ENCODE assay signal across 15 mouse cellular contexts in genomic region chr7:16101726-16102475, GRCm38 (mm10). TPM values are rescaled to one million over a fixed set of nuclear protein-coding genes. Genes with fewer than 3 reads are reported as not detected.
A peak's percentile ranks its signal among the peaks of the same experiment; 100 is the strongest.
DNase-seq lines count a peak whose midpoint lies in the region; ATAC-seq and TF ChIP-seq lines count a peak whose summit lies in the region.
"Had no signal": no experiment of that assay in that cellular context is flagged by ENCODE, and none has a peak within 500 bp of the region (broad histone marks: within the 10 kb centered on the region; RNA-seq: fewer than 3 reads in every experiment).

No protein-coding gene starts in this region.

- no peak for ATAC-seq in megakaryocyte progenitor cell, adult 5-6 weeks (replicated peaks; ENCODE audit: poor library complexity)
- ATAC-seq: CD4-positive, CD25-positive, alpha-beta regulatory T cell, adult 4 months; intestine, postnatal 0 days had no signal

- intact Hi-C loops in gastrocnemius, adult 2 months (cut with DNase I), result no loop called here

- no peak for TF ChIP-seq CTCF in gastrocnemius, adult 2 months (IDR thresholded peaks at IDR 0.05)
- no peak for TF ChIP-seq CTCF in layer of hippocampus, adult 2 months (conservative IDR thresholded peaks at IDR 0.05)

- H3K27ac ChIP-seq in gastrocnemius, adult 2 months, result peak overlapping the region; percentile 95
- peak overlapping the region; percentile 93 for H3K27ac ChIP-seq in layer of hippocampus, adult 2 months
- H3K27ac ChIP-seq: forebrain, embryonic 10.5 days had no signal

- peak overlapping the region; percentile 88 for H3K4me3 ChIP-seq in gastrocnemius, adult 2 months
- peak overlapping the region; percentile 100 for H3K4me3 ChIP-seq in layer of hippocampus, adult 2 months
- H3K4me3 ChIP-seq: forebrain, embryonic 10.5 days had no signal

- DNase-seq in gastrocnemius, adult 2 months, result peak; percentile 66
- DNase-seq in gastrocnemius, postnatal 10 days, result no peak
- DNase-seq in layer of hippocampus, adult 2 months (ENCODE audit: low spot score in 2 of 2), result no peak
- DNase-seq in layer of hippocampus, adult 9-10 months (ENCODE audit: low spot score), result no peak
- peak; percentile 19 for DNase-seq in urinary bladder, adult 2 months (ENCODE audit: low spot score)
- DNase-seq in urinary bladder, postnatal 14 days (ENCODE audit: low spot score), result no peak
- DNase-seq in right cerebral cortex, adult 2 months (ENCODE audit: low spot score in 2 of 2), result no peak
- DNase-seq: kidney, postnatal 4 days; liver; retina, postnatal 1 day had no signal

RNA-seq across cellular contexts. Expression of gene Napa, which starts 3.6 kb away (rescaled TPM):
- total RNA-seq in gastrocnemius, adult 2 months (2021), result 100 to 1,000 TPM in 1 of 2 experiments, 10 to 100 TPM in 1; 99.2 to 113 TPM
- total RNA-seq in gastrocnemius, postnatal 10 days (2021), result 100 to 1,000 TPM; 123 to 145 TPM
- total RNA-seq in layer of hippocampus, adult 2 months (2021), result 100 to 1,000 TPM; 309 to 325 TPM
- polyA plus RNA-seq in urinary bladder, adult 2 months (2012; rRNA removed), result 172 and 208 TPM in 2 replicates
- 69.2 and 72.0 TPM in 2 replicates for total RNA-seq in megakaryocyte progenitor cell, adult 5-6 weeks (2015)
- 46.2 and 57.8 TPM in 2 replicates for total RNA-seq in megakaryocyte progenitor cell, adult 5-6 weeks (2017)

RNA-seq across cellular contexts. Expression of gene Kptn, which starts 17.8 kb away (rescaled TPM):
- total RNA-seq in gastrocnemius, adult 2 months (2021), result 10 to 100 TPM; 10.3 to 16.0 TPM
- total RNA-seq in gastrocnemius, postnatal 10 days (2021), result 10 to 100 TPM; 12.0 to 13.1 TPM
- total RNA-seq in layer of hippocampus, adult 2 months (2021), result 10 to 100 TPM; 39.4 to 47.0 TPM
- polyA plus RNA-seq in urinary bladder, adult 2 months (2012; rRNA removed), result 27.2 and 28.0 TPM in 2 replicates
- total RNA-seq in megakaryocyte progenitor cell, adult 5-6 weeks (2015), result 8.1 and 10.7 TPM in 2 replicates
- 8.3 and 10.6 TPM in 2 replicates for total RNA-seq in megakaryocyte progenitor cell, adult 5-6 weeks (2017)

RNA-seq across cellular contexts. Expression of gene Slc8a2, which starts 27.7 kb away (rescaled TPM):
- under 1 TPM; 0.08 to 0.28 TPM for total RNA-seq in gastrocnemius, adult 2 months (2021)
- under 1 TPM; 0.75 to 0.86 TPM for total RNA-seq in gastrocnemius, postnatal 10 days (2021)
- total RNA-seq in layer of hippocampus, adult 2 months (2021), result 100 to 1,000 TPM; 305 to 320 TPM
- polyA plus RNA-seq in urinary bladder, adult 2 months (2012; rRNA removed), result 3.8 and 6.6 TPM in 2 replicates
- not detected in 2 replicates for total RNA-seq in megakaryocyte progenitor cell, adult 5-6 weeks (2015)
- total RNA-seq in megakaryocyte progenitor cell, adult 5-6 weeks (2017), result not detected in 2 replicates
- polyA plus RNA-seq: CD4-positive, CD25-positive, alpha-beta regulatory T cell, adult 4 months had no signal

RNA-seq across cellular contexts. Expression of gene Zfp541, which starts 40.3 kb away (rescaled TPM):
- not detected for total RNA-seq in gastrocnemius, adult 2 months (2021)
- total RNA-seq in gastrocnemius, postnatal 10 days (2021), result not detected
- total RNA-seq in layer of hippocampus, adult 2 months (2021), result 1 to 10 TPM in 1 of 2 experiments, under 1 TPM in 1; 0.59 to 1.1 TPM
- 0.06 and 0.07 TPM in 2 replicates for polyA plus RNA-seq in urinary bladder, adult 2 months (2012; rRNA removed)
- 0.15 TPM in 1 of 2 replicates, not detected in the other for total RNA-seq in megakaryocyte progenitor cell, adult 5-6 weeks (2015)
- 0.04 TPM in 1 of 2 replicates, not detected in the other for total RNA-seq in megakaryocyte progenitor cell, adult 5-6 weeks (2017)
- polyA plus RNA-seq: CD4-positive, CD25-positive, alpha-beta regulatory T cell, adult 4 months; forebrain, embryonic 10.5 days; heart, embryonic 16.5 days; intestine, postnatal 0 days had no signal

RNA-seq across cellular contexts. Expression of gene Bicra, which starts 54.2 kb away (rescaled TPM):
- total RNA-seq in gastrocnemius, adult 2 months (2021), result 1 to 10 TPM; 6.8 to 7.1 TPM
- 10 to 100 TPM in 1 of 2 experiments, 1 to 10 TPM in 1; 8.2 to 11.5 TPM for total RNA-seq in gastrocnemius, postnatal 10 days (2021)
- 10 to 100 TPM; 20.8 to 22.8 TPM for total RNA-seq in layer of hippocampus, adult 2 months (2021)
- 3.3 and 7.9 TPM in 2 replicates for polyA plus RNA-seq in urinary bladder, adult 2 months (2012; rRNA removed)
- 14.7 and 14.9 TPM in 2 replicates for total RNA-seq in megakaryocyte progenitor cell, adult 5-6 weeks (2015)
- total RNA-seq in megakaryocyte progenitor cell, adult 5-6 weeks (2017), result 1.1 and 3.4 TPM in 2 replicates

Comparison
In these comparisons a context has a peak if more than half of its experiments do, and no peak if none do; other contexts are left out.
1. DNase-seq: peak in gastrocnemius, adult 2 months (single experiment) and urinary bladder, adult 2 months (single experiment); none in gastrocnemius, postnatal 10 days (single experiment), layer of hippocampus, adult 2 months (0 of 2), layer of hippocampus, adult 9-10 months (single experiment), urinary bladder, postnatal 14 days (single experiment) and right cerebral cortex, adult 2 months (0 of 2).
2. RNA of gene Slc8a2, which starts 27.7 kb away (total RNA-seq): 305 to 320 TPM in layer of hippocampus, adult 2 months; 0.75 to 0.86 TPM in gastrocnemius, postnatal 10 days, 0.08 to 0.28 TPM in gastrocnemius, adult 2 months and not detected in megakaryocyte progenitor cell, adult 5-6 weeks; every median in the first group is over 100 times any median in the second.